Mouse (Mus musculus) c-Kit-positive CD71-positive TER-119-positive erythroid progenitor cells, embryonic 14.5 days (primary cell): ENCODE measurements at regions not wholly inside any gene's neighbourhood (a gene's known extent, or its start where the extent isn't known, plus 50 kb on each side); places are given as distances from the start of the nearest gene placed in this dataset.
"Not testable (repeated sequence)": the region's sequence is repeated elsewhere in the genome, so short reads cannot be mapped to it uniquely, and the experiment has no call there.

Experiments
- DNase-seq: peaks from one replicate; pipeline ENCODE4 v3.0.0-alpha.2; 2013; ENCODE audit warnings: low spot score

GRCm38 (mm10) chr13:81013953-81014352 lies 130.8 kb downstream of the Arrdc3 start:
- DNase-seq: no peak

DNA sequence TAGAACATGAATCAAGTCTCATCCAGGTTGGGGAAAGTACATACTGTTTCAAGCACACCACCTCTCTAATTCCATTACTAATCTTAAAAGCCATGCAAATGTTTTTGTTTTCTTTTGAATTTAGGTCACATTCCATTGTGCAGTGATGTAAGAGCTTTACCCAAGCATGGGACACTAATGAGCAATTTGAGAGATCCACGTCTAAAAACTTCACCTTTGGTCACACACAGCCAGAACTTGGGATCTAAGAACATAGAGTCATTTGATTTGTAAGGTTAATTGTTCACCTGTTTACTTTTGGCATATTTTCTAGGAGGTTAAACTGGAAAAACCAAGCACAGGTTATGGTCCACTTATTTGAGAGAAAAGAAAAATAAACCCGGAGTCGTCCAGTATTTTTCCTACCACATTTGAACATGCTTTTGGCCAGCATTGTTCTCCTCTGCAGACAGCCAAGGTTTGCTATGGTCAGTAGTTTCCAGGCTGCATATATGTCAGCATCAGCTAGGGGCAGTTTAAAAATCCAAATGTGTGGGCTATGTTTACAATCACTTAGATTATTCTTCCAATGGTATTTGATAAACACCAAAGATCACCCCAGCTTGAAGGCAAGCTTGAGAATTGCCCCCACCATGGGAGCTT lies 137.0 kb downstream of the Arrdc3 start:
- no peak for DNase-seq

DNA sequence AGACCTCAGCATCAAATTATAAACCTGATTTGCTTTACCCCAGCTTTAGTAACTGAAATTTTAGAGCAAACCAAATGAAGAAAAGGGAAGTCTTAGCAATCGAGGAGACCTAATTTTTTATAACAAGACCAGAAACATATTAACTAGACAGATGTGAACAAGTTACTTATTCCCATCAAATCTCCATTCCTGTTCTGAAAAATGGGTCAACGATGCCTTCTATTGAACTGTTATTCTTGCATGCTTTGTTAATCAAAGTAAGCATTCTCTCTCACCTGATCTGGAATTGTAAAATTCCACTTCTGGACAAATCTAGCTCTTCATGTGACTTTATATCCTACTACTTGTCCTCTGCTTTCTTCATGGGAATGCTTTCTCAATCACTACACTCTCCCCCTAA lies 137.6 kb downstream of the Arrdc3 start:
- DNase-seq: no peak

- DNase-seq: no peak
Observed at GRCm38 (mm10) chr13:81022410-81022809, 139.2 kb downstream of the Arrdc3 start.

DNA sequence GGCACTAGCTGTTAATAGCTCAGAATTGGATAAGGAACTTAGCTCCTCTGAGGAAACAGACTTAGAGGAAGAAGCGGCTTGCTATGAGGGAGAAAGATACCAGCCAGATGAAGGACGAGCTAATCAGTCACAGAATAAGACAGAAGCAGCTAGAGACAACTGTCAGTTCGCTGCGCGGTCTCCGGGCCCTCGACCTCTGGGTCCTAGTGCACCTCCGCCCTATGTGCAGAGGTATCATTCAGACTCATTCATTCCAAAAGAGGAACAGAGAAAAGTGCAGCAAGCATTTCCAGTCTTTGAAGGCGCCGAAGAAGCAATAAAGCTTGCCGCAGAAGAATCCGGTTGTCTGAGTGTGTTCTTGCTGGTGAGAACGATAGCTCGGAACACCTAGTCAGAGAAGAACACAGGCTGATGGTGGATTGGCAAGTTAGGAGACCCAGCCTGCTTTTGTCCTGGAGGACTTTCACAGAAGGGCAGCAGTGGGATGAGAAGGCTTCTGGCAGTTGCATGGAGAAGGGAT lies 142.1 kb downstream of the Arrdc3 start:
- DNase-seq: not testable (repeated sequence)

GRCm38 (mm10) chr13:81037316-81037715 lies 154.1 kb downstream of the Arrdc3 start:
- no peak for DNase-seq

DNA sequence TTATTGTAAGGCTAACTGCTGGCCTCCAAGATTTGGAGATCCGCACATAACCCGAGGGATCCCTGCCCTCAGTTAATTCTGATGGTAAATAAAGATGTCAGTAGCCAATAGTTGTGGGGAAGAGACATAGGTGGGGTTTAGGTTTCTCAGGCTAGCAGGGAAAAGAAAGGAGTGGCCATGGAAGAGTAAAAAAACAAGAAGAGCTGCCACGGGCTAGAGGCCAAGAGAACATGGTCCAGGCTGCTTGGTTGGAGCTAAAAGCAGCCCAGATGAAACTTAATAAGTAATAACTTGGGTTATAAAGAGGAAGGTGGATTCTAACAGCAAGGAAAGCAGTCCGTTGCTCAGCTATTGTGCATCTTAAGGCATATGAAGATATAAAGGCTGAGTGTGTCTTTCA lies 155.6 kb downstream of the Arrdc3 start:
- DNase-seq: no peak

DNA sequence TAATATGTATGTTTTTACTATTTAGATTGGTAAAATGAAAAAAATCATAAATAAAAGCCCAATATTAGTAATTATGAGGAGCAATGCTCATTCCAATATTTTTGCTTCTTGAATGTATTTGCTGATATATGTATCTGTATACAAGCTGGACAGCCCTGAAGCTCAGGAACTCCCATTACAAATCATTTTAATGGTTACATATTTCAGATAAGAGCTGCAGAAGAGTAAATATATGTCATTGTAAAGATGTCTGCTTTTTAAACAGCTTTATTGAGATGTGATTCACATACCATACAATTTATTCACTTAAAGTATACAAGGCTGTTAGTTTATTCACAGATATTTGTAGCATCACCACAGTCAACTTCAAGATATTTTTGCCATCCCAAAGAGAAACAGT lies 157.3 kb downstream of the Arrdc3 start:
- no peak for DNase-seq

- DNase-seq: no peak
Observed at GRCm38 (mm10) chr13:81041646-81042045, 158.5 kb downstream of the Arrdc3 start.
